ENCODE assay signal across 8 mouse cellular contexts in the genomic region with DNA sequence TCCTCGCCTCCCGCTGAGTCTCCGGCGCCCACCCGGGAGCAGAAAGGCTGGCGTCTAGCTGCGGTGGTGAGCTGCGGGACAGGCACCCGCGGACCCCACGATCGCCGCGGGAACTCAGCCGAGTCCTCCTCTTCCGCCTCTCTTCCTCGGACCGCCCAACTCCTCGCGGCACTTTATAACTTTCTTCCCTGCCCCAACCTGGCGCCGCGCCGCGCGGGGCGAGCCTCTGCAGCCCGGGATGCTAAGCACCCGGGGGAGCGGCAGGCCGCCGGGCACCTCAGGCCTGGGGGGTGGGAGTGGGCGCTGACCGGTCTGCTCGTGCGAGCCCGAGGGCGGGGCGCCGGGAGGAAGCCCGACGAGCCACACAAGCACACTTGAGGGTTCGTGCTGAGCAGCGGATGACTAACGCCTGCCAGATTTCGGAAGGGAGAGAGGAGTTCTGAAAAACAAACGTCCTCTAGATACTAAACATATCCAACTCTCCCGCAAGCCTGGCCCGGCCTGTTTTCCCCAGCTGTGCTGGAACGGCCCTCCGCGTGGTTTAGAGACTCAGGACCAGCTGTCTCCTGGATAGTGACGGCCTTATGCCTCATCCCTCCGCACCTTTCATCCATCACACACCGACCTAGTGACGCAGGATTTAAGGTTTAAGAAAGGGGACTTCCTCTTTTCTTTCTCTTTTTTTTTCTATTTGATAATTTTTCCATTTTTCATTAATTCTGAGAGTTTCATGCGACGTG. TPM values are rescaled to one million over a fixed set of nuclear protein-coding genes. Genes with fewer than 3 reads are reported as not detected.
DNase-seq lines count a peak whose midpoint lies in the region; ATAC-seq lines count a peak whose summit lies in the region.

Gene Antxr2, minus strand, starts transcription at position 142 of the 740 bp plus-strand sequence.

- H3K27ac ChIP-seq in limb, embryonic 12.5 days: peak within 1 kb of the TSS; percentile 94
- peak within 1 kb of the TSS; percentile 83 for H3K27ac ChIP-seq in midbrain, embryonic 11.5 days (ENCODE audit: low read depth, low read length)

- H3K36me3 ChIP-seq in limb, embryonic 12.5 days: peaks cover 10% of the 10 kb centered on the region; the same call in 1 of the 2 replicates
- H3K36me3 ChIP-seq in midbrain, embryonic 11.5 days (ENCODE audit: control insufficient read depth, insufficient read depth, low read length): no peaks in the 10 kb centered on the region

- peak within 1 kb of the TSS; percentile 78 for H3K4me3 ChIP-seq in limb, embryonic 12.5 days (replicated peaks)
- H3K4me3 ChIP-seq in midbrain, embryonic 11.5 days (ENCODE audit: low read depth, low read length): peak within 1 kb of the TSS; percentile 79

- H3K9ac ChIP-seq in limb, embryonic 12.5 days (replicated peaks): peak within 1 kb of the TSS; percentile 89
- H3K9ac ChIP-seq in midbrain, embryonic 11.5 days (ENCODE audit: low read length): peak within 1 kb of the TSS; percentile 91

- peak; percentile 31 to 42 for DNase-seq in left cerebral cortex, adult 18-20 months (ENCODE audit: low spot score in 2 of 2)
- DNase-seq in left cerebral cortex, adult 11 months (ENCODE audit: low spot score): no peak
- peak; percentile 74 for DNase-seq in embryo, embryonic 11 days
- DNase-seq in gastrocnemius, postnatal 4 days (ENCODE audit: low spot score in 2 of 2): peak; percentile 69 to 84
- DNase-seq in midbrain, embryonic 11.5 days (ENCODE audit: low spot score, missing footprints): peak; percentile 96
- DNase-seq in spleen, postnatal 36 days (ENCODE audit: low spot score in 2 of 2): peak; percentile 47 to 54

- peak within 1 kb of the TSS; percentile 72 for H3K4me2 ChIP-seq in limb, embryonic 12.5 days
- H3K4me2 ChIP-seq in midbrain, embryonic 11.5 days: peak within 1 kb of the TSS; percentile 73

- H3K27me3 ChIP-seq in limb, embryonic 12.5 days: 0 out of 2 replicates have a peak, but pooled peaks cover 6% of the 10 kb centered on the region
- H3K27me3 ChIP-seq in midbrain, embryonic 11.5 days (ENCODE audit: control insufficient read depth, insufficient read depth, low read length): no peaks in the 10 kb centered on the region

- H3K4me1 ChIP-seq in limb, embryonic 12.5 days (replicated peaks): peaks cover 18% of the 10 kb centered on the region
- peaks cover 5% of the 10 kb centered on the region for H3K4me1 ChIP-seq in midbrain, embryonic 11.5 days (ENCODE audit: control insufficient read depth, insufficient read depth, low read length)

- ATAC-seq in inflammation-experienced regulatory T-cells, adult 6 months: peak; percentile 46
- peak; percentile 69 for ATAC-seq in limb, embryonic 12.5 days (ENCODE audit: insufficient number of reproducible peaks, insufficient read depth, low FRiP score, low TSS enrichment, low read depth)
- ATAC-seq in midbrain, embryonic 11.5 days (ENCODE audit: low FRiP score): peak; percentile 76

- H3K9me3 ChIP-seq in limb, embryonic 12.5 days: no peaks in the 10 kb centered on the region
- no peaks in the 10 kb centered on the region for H3K9me3 ChIP-seq in midbrain, embryonic 11.5 days (ENCODE audit: control insufficient read depth, low read length)

- WGBS in limb, embryonic 12.5 days: 2% methylated on average over 58 of the region's 58 CpGs
- whole genome bisulfite sequencing in midbrain, embryonic 11.5 days: 2% methylated on average over 54 of the region's 58 CpGs

RNA-seq across cellular contexts. Expression of gene Antxr2, which starts in this region (rescaled TPM):
- 1 to 10 TPM; 1.2 to 1.7 TPM for total RNA-seq in left cerebral cortex, adult 18-20 months (2021)
- total RNA-seq in gastrocnemius, postnatal 4 days (2021): 10 to 100 TPM; 52.8 to 56.1 TPM
- polyA plus RNA-seq in inflammation-experienced regulatory T-cells, adult 6 months (2017; shearing (Covaris generic)): 10 to 100 TPM in 2 of 3 experiments, 1 to 10 TPM in 1; 9.8 to 12.6 (median 12.0) TPM
- polyA plus RNA-seq in limb, embryonic 12.5 days (2016; fragmentation: Nextera tagmentation; extraction: Ambion mirVana): 28.9 and 30.8 TPM in 2 replicates
- polyA plus RNA-seq in midbrain, embryonic 11.5 days (2014; fragmentation: Nextera tagmentation; extraction: Ambion mirVana): 13.1 and 14.1 TPM in 2 replicates

Comparison
In these comparisons a context has a peak if more than half of its experiments do, and no peak if none do; other contexts are left out.
1. RNA of gene Antxr2 (total RNA-seq): 52.8 to 56.1 TPM in gastrocnemius, postnatal 4 days; 1.2 to 1.7 TPM in left cerebral cortex, adult 18-20 months; every median in the first group is over 10 times any median in the second.
2. Peak in every context shown above with its lines, with median percentiles within 50 percentile points of each other: ATAC-seq.